Mouse (Mus musculus) telencephalon, adult 2 months (tissue): Measurements from ENCODE around the gene Olfr1508.
"Not testable (repeated sequence)": the region's sequence is repeated elsewhere in the genome, so short reads cannot be mapped to it uniquely, and the experiment has no call there.

ENCODE experiments used
- DNase-seq: peaks from one replicate; pipeline ENCODE4 v3.0.0-alpha.2; 2011; ENCODE audit warnings: low read depth, low spot score

The Olfr1508 gene

GRCm38 (mm10) chr14:52467395-52467794 lies at the start of gene Olfr1508:
TSS of gene Olfr1508 (minus strand) at chr14:52467495.
- DNase-seq: no peak

GRCm38 (mm10) chr14:52495516-52495915 lies 28.2 kb upstream of the Olfr1508 start, which contains the start of gene Olfr1507:
TSS of gene Olfr1507 (minus strand) at chr14:52495749.
- DNase-seq: no peak

GRCm38 (mm10) chr14:52465738-52466137 lies 1.6 kb downstream of the Olfr1508 start:
- DNase-seq: no peak

GRCm38 (mm10) chr14:52461928-52462327 lies 5.4 kb downstream of the Olfr1508 start:
- DNase-seq: no peak

- DNase-seq: no peak
Observed at GRCm38 (mm10) chr14:52451138-52451537, 16.2 kb downstream of the Olfr1508 start.

- DNase-seq: no peak
Observed at GRCm38 (mm10) chr14:52442690-52443089, 24.6 kb downstream of the Olfr1508 start, which contains the start of gene Olfr1509. TSS of gene Olfr1509 (plus strand) at chr14:52442990.

- no peak for DNase-seq
Observed at GRCm38 (mm10) chr14:52427686-52428085, 39.6 kb downstream of the Olfr1508 start.

GRCm38 (mm10) chr14:52414273-52414672 lies 53.0 kb downstream of the Olfr1508 start, which contains the start of gene Olfr1510:
TSS of gene Olfr1510 (minus strand) at chr14:52414373.
- DNase-seq: no peak

- not testable (repeated sequence) for DNase-seq
Observed at GRCm38 (mm10) chr14:52410142-52410919, 57.0 kb downstream of the Olfr1508 start.
